Mouse (Mus musculus) MEL (cell line): ENCODE measurements around the gene Pde7b.

ENCODE experiments used
- CHD1 ChIP-seq: IDR thresholded peaks from 2 replicates; pipeline ENCODE4 v1.6.1; 2012; ENCODE audit warnings: low read depth, mild to moderate bottlenecking, inconsistent platforms, low read length, improper control_type of control experiment
- CTCF ChIP-seq, 3 experiments: IDR thresholded peaks in 2 of 3; conservative IDR thresholded peaks in 1 of 3; 2 replicates each; pipeline ENCODE4 v1.5.1; 2011 to 2012; ENCODE audit warnings: low read length in 3 of 3, low read depth in 2 of 3, mild to moderate bottlenecking in 2 of 3, improper control_type of control experiment in 1 of 3, inconsistent platforms in 1 of 3, mixed read lengths in 1 of 3, moderate library complexity in 1 of 3; ENCODE audit not compliant: control insufficient read depth in 1 of 3, insufficient read depth in 1 of 3, poor library complexity in 1 of 3, severe bottlenecking in 1 of 3
- HCFC1 ChIP-seq: IDR thresholded peaks from 2 replicates; pipeline ENCODE4 v1.6.1; 2012; ENCODE audit warnings: low read depth, mild to moderate bottlenecking, inconsistent platforms, low read length, improper control_type of control experiment, moderate library complexity
- POLR2A ChIP-seq, 2 experiments: IDR thresholded peaks; 2 replicates each; pipeline ENCODE4 v1.6.1; 2011 to 2012; ENCODE audit warnings: low read length in 2 of 2, mild to moderate bottlenecking in 2 of 2, control low read depth in 1 of 2, improper control_type of control experiment in 1 of 2, low read depth in 1 of 2, moderate library complexity in 1 of 2; ENCODE audit not compliant: control insufficient read depth in 1 of 2, insufficient read depth in 1 of 2, poor library complexity in 1 of 2
- POLR2AphosphoS5 ChIP-seq: IDR thresholded peaks from 2 replicates; pipeline ENCODE4 v1.6.1; 2012; ENCODE audit warnings: low read depth, borderline replicate concordance, mild to moderate bottlenecking, inconsistent platforms, low read length, moderate library complexity, mixed read lengths
- RCOR1 ChIP-seq: IDR thresholded peaks from 2 replicates; pipeline ENCODE4 v1.6.1; 2012; ENCODE audit warnings: low read depth, mild to moderate bottlenecking, inconsistent platforms, low read length, improper control_type of control experiment
- SIN3A ChIP-seq: IDR thresholded peaks from 2 replicates; pipeline ENCODE4 v1.6.1; 2012; ENCODE audit warnings: low read length, improper control_type of control experiment, inconsistent platforms
- TAL1 ChIP-seq: IDR thresholded peaks from 2 replicates; pipeline ENCODE4 v1.6.1; 2012; ENCODE audit warnings: mild to moderate bottlenecking, inconsistent platforms, low read length, moderate library complexity, mixed read lengths
- USF1 ChIP-seq: IDR thresholded peaks from 2 replicates; pipeline ENCODE4 v1.6.1; 2014; ENCODE audit warnings: low read depth, mild to moderate bottlenecking, inconsistent platforms, low read length, improper control_type of control experiment, moderate library complexity
- USF2 ChIP-seq, 2 experiments: IDR thresholded peaks; 2 replicates each; pipeline ENCODE4 v1.6.1; 2011 to 2012; ENCODE audit warnings: improper control_type of control experiment in 2 of 2, low read length in 2 of 2, borderline replicate concordance in 1 of 2, inconsistent platforms in 1 of 2, low read depth in 1 of 2, mild to moderate bottlenecking in 1 of 2; ENCODE audit not compliant: insufficient read depth in 1 of 2
- ZC3H11A ChIP-seq: IDR thresholded peaks from 2 replicates; pipeline ENCODE4 v1.6.1; 2012; ENCODE audit warnings: low read depth, mild to moderate bottlenecking, inconsistent platforms, low read length, improper control_type of control experiment

DNA sequence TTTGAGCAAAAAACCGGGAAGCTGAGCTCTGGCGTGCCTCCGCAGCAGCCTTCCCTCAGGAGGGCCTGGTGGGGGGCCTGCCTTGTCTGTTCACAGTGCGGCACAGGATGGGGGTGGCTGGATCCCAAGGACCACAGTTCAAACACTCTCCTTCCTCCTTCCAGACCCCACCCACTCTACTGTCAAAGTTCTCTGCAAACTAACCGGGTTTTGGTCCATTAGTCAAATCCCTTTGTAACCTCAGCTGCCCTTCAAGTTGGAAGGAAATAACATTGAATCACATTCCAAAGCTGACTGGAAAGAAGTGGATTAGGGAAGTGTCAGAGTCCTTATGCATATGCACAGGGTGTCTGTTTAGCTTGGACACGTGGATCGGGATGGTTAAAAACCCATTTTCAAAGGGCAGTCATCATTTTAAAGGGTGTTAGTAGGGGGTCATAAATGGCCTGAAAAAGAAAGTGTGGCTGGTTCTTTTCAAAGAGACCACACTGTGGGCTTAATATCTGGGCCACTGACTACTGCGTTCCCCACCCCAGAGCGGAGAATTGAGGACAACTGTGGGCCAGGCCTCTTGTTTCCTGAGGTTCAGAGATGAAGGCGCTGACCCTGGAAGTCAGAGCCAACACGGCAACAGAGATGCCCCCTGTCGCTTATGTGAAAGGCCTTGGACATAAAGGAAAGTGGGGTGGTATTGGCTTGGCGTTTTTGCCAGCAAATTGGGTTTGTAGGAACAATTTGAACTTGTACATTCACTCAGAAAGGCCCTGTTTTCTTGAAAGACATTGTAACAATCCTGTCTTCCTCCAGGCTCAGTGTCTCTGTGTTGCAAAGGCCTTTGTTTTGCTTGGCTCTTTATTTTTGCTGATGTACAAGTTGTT, 175.8 kb downstream of the Pde7b start:
- TF ChIP-seq USF2 (IDR thresholded peaks at IDR 0.05; ENCODE audit: borderline replicate concordance in 1 of 2, insufficient read depth in 1 of 2, low read depth in 1 of 2, low read length in 2 of 2) (no peak), CHD1 (no peak), POLR2A (IDR thresholded peaks at IDR 0.05; ENCODE audit: control insufficient read depth in 1 of 2, insufficient read depth in 1 of 2, low read depth in 1 of 2, low read length in 2 of 2, poor library complexity in 1 of 2) (no peak), POLR2AphosphoS5 (no peak), SIN3A (no peak), HCFC1 (no peak), RCOR1 (no peak), CTCF (IDR thresholded peaks at IDR 0.05 in 2 of 3, conservative IDR thresholded peaks at IDR 0.05 in 1 of 3; ENCODE audit: control insufficient read depth in 1 of 3, insufficient read depth in 1 of 3, low read depth in 2 of 3, low read length in 3 of 3, poor library complexity in 1 of 3, severe bottlenecking in 1 of 3) (no peak), ZC3H11A (no peak), USF1 (no peak), TAL1 (no peak)
